Mouse (Mus musculus): Measurements from ENCODE around the gene Pxmp2.

Gene Pxmp2

GRCm38 (mm10) chr5:110230780-110231461, 55.1 kb downstream of the Pxmp2 start, which contains the start of gene Ankle2:
TSS of gene Ankle2 (plus strand) at chr5:110231004.
- DNase-seq (ENCODE audit: low spot score), result peak; percentile 91

GRCm38 (mm10) chr5:110230401-110230779, 55.6 kb downstream of the Pxmp2 start:
- DNase-seq (ENCODE audit: low spot score), result no peak

- no peak for DNase-seq (ENCODE audit: low spot score)
These were observed 58.6 kb downstream of the Pxmp2 start for GRCm38 (mm10) chr5:110227336-110227883.

GRCm38 (mm10) chr5:110225056-110225455, 60.9 kb downstream of the Pxmp2 start:
- DNase-seq (ENCODE audit: low spot score), result no peak
